Mouse (Mus musculus) left cerebral cortex, postnatal 10 days (tissue): Measurements from ENCODE around the gene Ehhadh. TPM values are rescaled to one million over a fixed set of nuclear protein-coding genes. Genes with fewer than 3 reads are reported as not detected.
"Not testable (repeated sequence)": the region's sequence is repeated elsewhere in the genome, so short reads cannot be mapped to it uniquely, and the experiment has no call there.

Experiments
- DNase-seq, 2 experiments: peaks; one replicate each; pipeline ENCODE4 v3.0.0; 2021 to 2022; ENCODE audit warnings: low spot score in 2 of 2, mixed read lengths in 1 of 2; ENCODE audit errors: extremely low spot score in 1 of 2
- intact Hi-C: fragments of 180-260 bp; cut with DNase I; formaldehyde crosslinking; loops from one replicate; pipeline ENCODE4 v1.15.1; 2025
- total RNA-seq, 2 experiments: library from RNA; stranded (reverse); gene quantifications; 2 replicates each; pipeline ENCODE4 v1.2.3; 2021

Gene Ehhadh
- total RNA-seq, 2 experiments from 2014 or later: 1.4 to 1.9 TPM

DNA sequence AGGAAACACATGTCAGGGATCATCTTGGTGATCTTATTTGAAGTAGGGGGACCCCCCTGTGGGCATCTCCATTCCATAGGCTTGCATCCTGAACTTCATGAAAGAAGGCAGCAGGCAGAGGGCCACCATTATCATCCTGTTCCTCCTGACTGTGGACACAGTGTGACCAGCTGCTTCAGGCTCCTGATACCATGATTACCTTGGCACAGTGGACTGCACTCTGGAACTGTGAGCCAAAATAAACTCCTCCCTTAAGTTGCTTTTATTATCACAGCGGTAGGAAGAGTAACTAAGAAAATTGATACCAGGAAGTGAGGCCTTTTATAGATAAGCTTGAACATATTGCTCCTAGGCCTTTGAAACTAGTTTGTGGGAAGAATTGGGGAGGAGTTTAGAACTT is 19.3 kb upstream of the Ehhadh start:
- intact Hi-C loops: no loop called here
- DNase-seq: no peak

- intact Hi-C loops: no loop called here
- no peak for DNase-seq
Measured at GRCm38 (mm10) chr16:21804258-21804657, 16.7 kb upstream of the Ehhadh start.

- intact Hi-C loops: no loop called here
- DNase-seq: no peak
Measured at GRCm38 (mm10) chr16:21795071-21795470, 7.5 kb upstream of the Ehhadh start.

- no peak for DNase-seq
- intact Hi-C loops: no loop called here
Measured at GRCm38 (mm10) chr16:21794697-21795045, 7.1 kb upstream of the Ehhadh start.

- peak; percentile 94 to 97 for DNase-seq
- intact Hi-C loops: no loop called here
Measured at GRCm38 (mm10) chr16:21793875-21794696, 6.5 kb upstream of the Ehhadh start, which contains the start of gene Map3k13. TSS of gene Map3k13 (plus strand) at chr16:21794346.

DNA sequence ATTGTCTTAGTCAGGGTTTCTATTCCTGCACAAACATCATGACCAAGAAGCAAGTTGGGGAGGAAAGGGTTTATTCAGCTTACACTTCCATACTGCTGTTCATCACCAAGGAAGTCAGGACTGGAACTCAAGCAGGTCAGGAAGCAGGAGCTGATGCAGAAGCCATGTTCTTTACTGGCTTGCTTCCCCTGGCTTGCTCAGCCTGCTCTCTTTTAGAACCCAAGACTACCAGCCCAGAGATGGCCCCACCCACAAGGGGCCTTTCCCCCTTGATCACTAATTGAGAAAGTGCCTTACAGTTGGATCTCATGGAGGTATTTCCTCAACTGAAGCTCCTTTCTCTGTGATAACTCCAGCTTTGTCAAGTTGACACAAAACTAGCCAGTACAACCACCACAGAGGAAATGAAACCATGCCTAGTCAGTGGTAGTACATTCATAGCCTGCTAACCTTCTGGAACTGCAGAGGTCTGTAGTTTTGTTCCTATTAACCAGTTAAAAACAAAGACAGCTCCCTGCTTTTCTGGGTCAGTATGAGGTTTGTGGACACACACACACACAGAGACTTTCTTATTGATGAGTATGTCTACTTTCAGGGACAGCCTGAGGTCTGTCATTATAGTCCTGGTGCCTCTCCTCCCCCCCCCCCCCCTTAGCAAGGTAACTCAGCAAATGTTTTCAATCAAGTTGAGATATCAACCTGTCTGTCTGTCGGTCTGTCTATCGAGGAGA is 5.6 kb upstream of the Ehhadh start:
- DNase-seq, intact Hi-C loops: not testable (repeated sequence)

DNA sequence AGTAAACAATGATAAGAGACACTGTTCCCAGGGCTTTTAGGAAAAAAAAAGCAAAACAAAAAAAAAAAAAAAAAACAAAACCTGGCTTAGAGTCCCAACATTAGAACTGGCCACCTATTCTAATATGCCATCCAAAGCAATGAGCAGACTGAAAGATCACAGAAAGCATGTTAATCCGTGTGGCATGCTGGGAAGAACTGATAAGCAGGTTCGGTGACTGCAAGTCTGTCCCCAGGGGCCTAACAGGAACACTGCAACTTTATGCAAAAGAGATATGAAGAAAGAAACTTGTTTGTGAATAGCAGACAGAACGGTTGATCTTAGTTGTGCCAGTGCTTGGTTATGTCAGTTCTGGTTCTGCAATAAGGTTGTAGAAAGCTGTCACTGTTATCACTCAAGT is 4.2 kb upstream of the Ehhadh start:
- intact Hi-C loops: no loop called here

GRCm38 (mm10) chr16:21790469-21790868 is 2.9 kb upstream of the Ehhadh start:
- DNase-seq: no peak
- intact Hi-C loops: no loop called here

More for the DNA sequence above, 4.2 kb upstream of the Ehhadh start:
- no peak for DNase-seq

- intact Hi-C loops: no loop called here
- DNase-seq: no peak
Measured at GRCm38 (mm10) chr16:21789180-21789579, 1.6 kb upstream of the Ehhadh start.

DNA sequence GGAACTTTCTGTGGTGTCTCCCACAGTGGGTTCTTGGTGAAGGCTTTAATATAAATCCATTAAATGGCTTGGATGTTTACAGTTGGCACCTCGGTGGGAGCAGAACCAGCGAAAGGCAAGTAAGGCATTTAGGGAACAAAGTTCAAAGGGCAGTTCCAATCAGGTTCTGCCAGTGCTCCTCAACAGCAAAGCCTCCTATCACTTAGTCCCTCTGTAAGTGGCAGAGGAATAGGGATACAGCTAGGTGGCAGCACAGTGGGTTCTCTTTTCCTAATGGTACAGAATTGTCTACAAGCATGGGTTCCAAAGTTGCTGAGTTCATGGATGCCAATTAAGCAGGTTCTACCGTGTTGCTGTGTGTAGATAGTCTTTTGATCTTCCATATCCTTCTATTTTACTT is 974 bp upstream of the Ehhadh start:
- intact Hi-C loops: no loop called here
- DNase-seq: no peak

DNA sequence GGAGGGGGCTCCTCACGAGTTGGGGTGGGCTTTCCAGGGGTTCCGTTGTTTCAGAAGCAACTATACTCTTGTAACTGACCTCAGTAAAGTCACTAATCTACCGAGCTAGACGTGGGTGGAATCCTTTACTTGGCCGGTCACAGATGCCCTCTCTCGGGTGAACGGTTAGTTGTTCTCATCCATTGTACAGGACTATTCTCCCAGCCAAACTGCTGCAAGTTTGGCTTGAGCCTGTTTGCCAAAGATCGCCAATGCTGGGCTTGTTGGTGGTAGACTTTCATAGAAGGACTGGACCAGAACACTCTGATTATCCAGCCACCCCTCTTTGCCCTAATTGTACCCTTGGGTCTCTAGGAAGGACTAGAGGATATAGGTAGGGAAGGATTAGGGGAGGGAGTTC is 1.3 kb downstream of the Ehhadh start:
- DNase-seq: no peak
- intact Hi-C loops: no loop called here

DNA sequence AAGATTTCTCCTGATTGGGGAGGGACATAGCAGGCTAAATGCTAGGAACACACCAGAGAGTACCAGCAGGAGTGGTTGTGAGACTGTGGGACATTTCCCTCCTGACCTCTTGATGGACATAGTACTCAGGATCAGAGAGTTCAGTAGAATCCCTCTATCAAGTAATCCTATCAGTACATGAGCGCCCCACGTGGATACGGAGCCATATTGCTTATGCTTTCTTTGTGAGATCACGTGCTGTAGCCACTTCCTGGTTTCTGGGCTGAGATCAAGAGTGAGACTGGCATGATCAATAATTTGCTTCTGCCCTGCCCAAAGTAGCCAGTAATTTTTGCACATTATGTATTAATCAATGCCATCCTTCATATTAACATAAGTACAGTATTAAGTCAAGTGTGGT is 2.6 kb downstream of the Ehhadh start:
- intact Hi-C loops: no loop called here
- no peak for DNase-seq

GRCm38 (mm10) chr16:21782807-21783206 is 4.8 kb downstream of the Ehhadh start:
- intact Hi-C loops: no loop called here
- DNase-seq: no peak

- DNase-seq: no peak
- intact Hi-C loops: no loop called here
Measured at GRCm38 (mm10) chr16:21781895-21782294, 5.7 kb downstream of the Ehhadh start.

DNA sequence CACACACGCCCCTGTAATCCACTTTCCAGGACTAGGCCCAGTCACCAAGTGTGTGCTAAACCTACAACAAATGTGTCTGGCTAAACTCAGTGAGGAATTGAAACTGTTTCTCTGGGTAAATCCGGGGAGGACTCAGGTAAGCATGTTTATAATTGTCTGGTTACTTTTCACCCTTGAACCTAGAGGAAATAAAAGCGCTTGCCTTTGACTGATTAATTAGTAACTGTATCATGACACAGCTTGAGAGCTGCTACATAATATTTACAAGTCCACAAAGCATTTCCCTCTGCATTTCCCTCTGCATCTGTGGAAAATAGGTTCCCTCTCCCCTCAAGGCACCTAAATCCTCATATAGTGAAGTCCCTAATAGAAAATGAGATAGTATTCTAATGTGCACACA is 6.3 kb downstream of the Ehhadh start:
- intact Hi-C loops: no loop called here
- DNase-seq: no peak

- no peak for DNase-seq
- intact Hi-C loops: no loop called here
Measured at GRCm38 (mm10) chr16:21779149-21779548, 8.5 kb downstream of the Ehhadh start.

GRCm38 (mm10) chr16:21778293-21778866 is 9.2 kb downstream of the Ehhadh start:
- intact Hi-C loops: no loop called here
- DNase-seq: no peak

- intact Hi-C loops: no loop called here
- no peak for DNase-seq
Measured at GRCm38 (mm10) chr16:21774725-21775124, 12.9 kb downstream of the Ehhadh start.

DNA sequence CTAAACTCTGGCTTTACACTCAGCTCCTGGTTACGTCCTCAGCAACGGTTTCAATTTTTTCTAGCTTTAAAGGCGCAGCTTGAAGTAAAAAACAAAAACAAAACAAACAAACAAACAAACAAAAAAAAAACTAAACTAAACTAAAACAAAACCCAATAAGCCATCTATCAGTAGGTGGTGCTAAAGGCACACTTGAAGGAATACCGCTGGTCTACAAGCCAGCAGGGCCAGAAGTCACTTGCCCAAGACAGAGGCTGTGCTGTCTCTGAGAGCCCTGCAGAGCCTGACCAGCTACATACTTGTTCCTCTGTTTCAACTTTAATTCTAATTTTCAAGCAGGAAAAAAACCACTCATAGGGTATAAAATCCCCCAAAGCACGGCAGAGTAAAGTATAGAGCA is 17.9 kb downstream of the Ehhadh start:
- intact Hi-C loops: no loop called here
- no peak for DNase-seq

DNA sequence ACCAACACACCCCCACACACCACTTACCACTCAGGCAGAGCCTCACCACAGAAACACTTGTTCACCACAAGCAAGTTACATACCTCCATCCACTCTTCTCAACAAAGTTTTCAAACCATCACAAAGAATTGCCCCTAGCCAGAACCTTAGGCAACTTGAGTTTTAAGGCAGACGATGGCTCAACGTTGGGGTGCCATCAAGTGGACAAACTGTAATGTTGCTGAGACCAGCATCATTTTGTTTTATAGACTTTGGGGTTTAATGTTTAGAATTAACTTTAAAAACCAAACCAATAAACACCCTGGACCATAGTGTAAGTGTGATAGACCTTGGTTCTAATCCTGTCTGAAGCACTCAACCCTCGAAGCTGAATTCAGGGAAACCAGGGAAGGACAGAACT is 19.4 kb downstream of the Ehhadh start:
- no peak for DNase-seq
- intact Hi-C loops: no loop called here
